Mouse (Mus musculus) gastrocnemius, postnatal 25 days (tissue): ENCODE measurements around the gene Pnmal2. TPM values are rescaled to one million over a fixed set of nuclear protein-coding genes. Genes with fewer than 3 reads are reported as not detected.

Experiments
- DNase-seq: peaks from one replicate; pipeline ENCODE4 v3.0.0; 2022
- total RNA-seq, 2 experiments: library from RNA; stranded (reverse); gene quantifications; 1 replicate in 1 of 2; 2 replicates in 1 of 2; pipeline ENCODE4 v1.2.3; 2021

The Pnmal2 gene
- total RNA-seq, 2 experiments from 2014 or later, result 2.3 to 3.3 TPM

- DNase-seq, result no peak
Observed at GRCm38 (mm10) chr7:16978593-16978992, 34.1 kb downstream of the Pnmal2 start.

DNA sequence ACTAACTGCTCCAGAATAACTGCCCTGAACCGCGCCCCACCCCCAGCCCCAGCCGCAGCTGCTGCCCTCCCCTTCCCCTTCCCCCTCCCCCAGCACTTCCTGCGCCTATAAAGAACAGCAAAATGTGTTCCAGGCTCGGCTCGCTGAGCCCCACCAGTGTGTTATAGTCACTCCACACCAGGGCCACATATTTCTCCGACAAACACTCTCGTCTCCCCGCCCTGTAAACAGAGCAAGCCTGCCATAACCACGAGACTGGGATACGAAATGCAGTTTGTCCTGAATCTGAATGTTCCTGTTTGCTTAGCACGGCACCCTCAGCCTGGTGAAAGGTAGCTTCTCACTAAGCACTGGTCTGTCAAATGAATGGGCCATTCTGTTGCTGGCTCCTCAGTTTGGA, 35.9 kb downstream of the Pnmal2 start:
- DNase-seq, result peak; percentile 53

GRCm38 (mm10) chr7:16982859-16983568, 38.5 kb downstream of the Pnmal2 start, which contains the start of gene Gm42372:
Gm42372 (plus strand) TSS chr7:16983086.
- DNase-seq, result no peak

DNA sequence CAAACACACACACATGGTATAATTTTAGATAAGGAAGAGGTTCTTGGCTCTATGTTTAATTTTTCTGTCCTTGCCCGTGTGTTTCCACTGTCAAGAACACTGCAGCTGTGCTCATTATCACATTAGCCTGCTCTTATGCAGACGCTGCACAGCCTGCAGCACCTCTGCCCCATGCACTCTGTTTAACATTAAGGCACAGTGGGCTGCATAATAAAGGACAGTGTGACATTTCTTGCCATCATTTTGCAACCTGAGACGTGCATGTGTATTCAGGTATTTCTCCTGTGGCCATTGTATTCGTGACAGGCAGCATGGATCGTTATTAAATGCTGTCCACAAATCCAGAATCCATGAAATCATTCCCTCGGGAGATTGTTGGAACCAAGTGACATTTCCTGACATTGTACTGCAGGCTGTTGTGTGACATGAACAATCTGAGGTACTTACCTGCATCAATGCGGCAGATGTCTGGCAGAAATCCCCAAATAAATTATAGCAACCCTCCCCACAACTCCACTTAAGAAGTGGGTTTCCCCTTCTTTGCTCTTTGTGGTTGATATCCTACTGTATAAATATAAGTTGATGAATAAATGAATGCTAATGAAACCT, 43.2 kb downstream of the Pnmal2 start:
- no peak for DNase-seq

DNA sequence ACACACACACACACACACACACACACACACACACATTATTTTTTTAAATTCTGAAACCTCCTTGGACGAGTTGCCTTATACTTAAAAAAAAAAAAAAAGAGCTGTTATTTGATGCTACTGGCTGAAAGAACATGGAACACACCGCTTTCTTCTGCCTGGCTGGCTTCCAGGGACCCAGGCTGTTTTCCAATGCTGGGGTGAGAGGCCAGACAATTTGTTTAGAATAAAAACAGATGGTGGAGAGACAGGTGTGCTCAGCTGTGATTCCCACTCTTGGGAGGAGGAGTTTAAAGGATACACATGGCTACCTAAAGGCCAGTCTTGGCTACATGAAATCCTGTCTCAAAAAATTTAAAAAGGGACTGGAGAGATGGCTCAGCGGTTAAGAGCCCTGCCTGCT, 43.9 kb downstream of the Pnmal2 start:
- DNase-seq, result peak; percentile 66

DNA sequence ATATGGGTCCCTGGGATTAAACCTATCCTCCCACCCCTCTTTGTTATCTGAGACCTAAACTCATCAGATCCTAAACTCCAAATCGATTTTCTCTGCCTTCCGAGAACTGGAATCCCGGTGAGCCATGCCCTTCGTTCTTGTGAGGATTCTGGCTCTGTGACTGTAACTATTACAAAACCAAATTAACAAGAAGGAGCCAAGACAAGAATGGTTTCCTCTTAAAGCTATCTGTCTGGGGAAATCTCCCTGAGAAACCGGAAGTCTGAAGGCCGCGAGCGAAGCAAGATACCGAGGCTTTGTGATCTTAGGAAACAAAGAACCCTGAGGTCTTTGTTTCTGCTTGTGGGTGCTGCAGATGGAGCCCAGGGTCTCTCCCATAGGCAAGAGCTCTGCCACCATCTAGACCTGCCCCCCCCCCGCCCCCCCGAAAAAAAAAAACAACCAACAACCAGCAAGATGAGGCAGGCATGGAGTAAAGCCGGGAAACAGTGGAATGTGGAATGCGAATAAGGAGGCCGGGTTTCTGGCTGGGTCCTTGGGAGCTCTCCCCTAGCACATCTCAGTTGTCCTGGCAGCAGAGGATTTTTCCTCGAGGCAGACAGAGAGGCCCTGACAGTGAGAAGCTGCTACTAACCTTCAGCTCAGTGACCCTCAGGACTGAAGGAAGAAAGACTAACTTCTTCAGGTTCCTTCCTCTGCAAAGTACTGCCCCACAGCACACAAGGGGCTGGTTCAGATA, 45.7 kb downstream of the Pnmal2 start:
- no peak for DNase-seq

- DNase-seq, result no peak
Observed at GRCm38 (mm10) chr7:16991681-16992450, 47.4 kb downstream of the Pnmal2 start.

DNA sequence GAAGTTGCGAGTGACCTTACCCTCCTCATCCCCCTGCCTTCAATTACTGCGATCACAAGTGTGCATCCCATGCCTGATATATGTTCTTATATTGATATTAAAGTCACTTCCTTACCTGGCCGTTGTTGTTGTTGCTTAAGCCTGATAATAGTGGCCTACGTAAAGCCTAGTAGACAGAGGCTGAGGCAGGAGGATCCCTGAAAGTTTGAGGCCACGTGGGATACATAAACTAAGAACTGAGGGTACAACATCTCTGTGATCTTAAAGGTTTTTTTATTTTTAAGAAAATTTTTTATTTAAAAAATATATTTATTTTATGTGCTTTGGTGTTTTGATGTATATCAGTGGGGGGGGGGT, 47.9 kb downstream of the Pnmal2 start, which contains the start of gene Ccdc8:
Gene Ccdc8 (plus strand): TSS at position 258 of the 357 bp plus-strand sequence.
- DNase-seq, result no peak

DNA sequence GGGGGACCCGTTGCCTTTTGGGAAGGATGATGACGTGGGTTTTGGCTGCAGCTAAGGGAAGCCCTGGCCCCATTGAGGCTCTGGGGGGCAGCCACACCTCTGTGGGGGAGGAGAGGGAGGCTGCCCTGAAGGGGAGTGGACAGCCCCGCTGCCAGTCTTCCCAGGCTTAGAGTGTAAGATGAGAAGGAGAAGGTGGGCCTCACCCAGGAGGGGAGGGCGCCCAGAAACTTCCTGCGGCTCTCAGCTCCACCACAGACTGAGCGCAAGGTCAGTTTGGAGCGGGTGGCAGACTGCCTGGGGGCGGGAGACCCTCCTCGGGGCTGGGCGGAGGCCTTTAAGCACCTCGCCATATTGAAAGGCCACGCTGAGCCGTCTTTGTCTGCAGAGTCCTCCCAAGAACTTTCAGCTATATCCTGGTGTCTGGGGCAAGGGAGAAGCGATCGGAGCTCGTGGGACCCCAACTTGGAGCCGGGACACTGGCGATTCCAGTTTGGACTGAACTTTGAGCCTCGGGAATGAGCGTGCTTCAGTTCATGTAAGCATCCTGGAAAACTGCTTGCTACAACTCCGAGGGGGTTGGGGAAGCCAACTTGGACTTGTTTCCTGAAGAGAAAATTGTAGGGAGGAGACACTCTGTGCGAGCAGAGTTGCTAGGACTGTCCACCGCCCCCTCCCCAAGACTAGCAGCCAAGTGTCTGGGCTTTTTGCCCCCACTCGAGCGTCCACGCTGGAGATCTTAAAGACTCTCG, 49.3 kb downstream of the Pnmal2 start:
- DNase-seq, result peak; percentile 90

GRCm38 (mm10) chr7:16994400-16994799, 49.9 kb downstream of the Pnmal2 start:
- DNase-seq, result no peak

DNA sequence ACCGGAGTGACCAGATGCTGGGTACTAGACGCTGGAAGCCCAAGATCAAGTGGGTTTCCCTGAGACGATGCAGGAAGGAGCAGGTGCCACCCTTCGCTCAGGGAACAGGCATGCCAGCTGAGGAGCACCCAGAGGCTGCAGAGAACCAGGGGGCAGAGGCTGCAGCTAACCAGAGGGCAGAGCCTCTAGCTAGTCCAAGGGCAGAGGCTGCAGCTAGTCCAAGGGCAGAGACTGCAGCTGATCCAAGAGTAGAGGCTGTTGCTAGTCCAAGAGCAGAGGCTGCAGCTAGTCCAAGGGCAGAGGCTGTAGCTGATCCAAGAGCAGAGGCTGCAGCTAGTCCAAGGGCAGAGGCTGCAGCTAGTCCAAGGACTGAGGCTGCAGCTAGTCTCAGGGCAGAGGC, 50.9 kb downstream of the Pnmal2 start:
- DNase-seq, result no peak

Other genes with a start within 250 kb of the Pnmal2 start
- gene Ceacam9, start 222.8 kb upstream of the Pnmal2 start, total RNA-seq, result not detected
- gene Ap2s1, start 206.3 kb upstream of the Pnmal2 start, total RNA-seq, result 10 to 100 TPM; 52.5 to 56.7 TPM
- 10 to 100 TPM; 14.2 to 47.4 TPM for gene Slc1a5, start 163.3 kb upstream of the Pnmal2 start, total RNA-seq
- gene Strn4, start 128.8 kb upstream of the Pnmal2 start, total RNA-seq, result 10 to 100 TPM; 13.2 to 22.4 TPM
- 10 to 100 TPM; 35.7 to 42.3 TPM for gene Fkrp, start 128.0 kb upstream of the Pnmal2 start, total RNA-seq
- 1 to 10 TPM; 5.0 to 5.3 TPM for gene Prkd2, start 101.8 kb upstream of the Pnmal2 start, total RNA-seq
- 1 to 10 TPM; 1.9 to 2.3 TPM for gene Dact3, start 69.4 kb upstream of the Pnmal2 start, total RNA-seq
- gene Gng8, start 52.9 kb upstream of the Pnmal2 start, total RNA-seq, result not detected
- gene Ptgir, start 38.2 kb upstream of the Pnmal2 start, total RNA-seq, result 1 to 10 TPM in 1 of 2 experiments, under 1 TPM in 1; 0.97 to 1.3 TPM
- gene Calm3, start 20.6 kb upstream of the Pnmal2 start, total RNA-seq, result 100 to 1,000 TPM; 257 to 291 TPM
- not detected for gene Pnmal1, start 15.0 kb downstream of the Pnmal2 start, total RNA-seq
- not detected for gene Gm42372, start 38.4 kb downstream of the Pnmal2 start, total RNA-seq
- 1 to 10 TPM; 1.7 to 2.6 TPM for gene Ccdc8, start 48.0 kb downstream of the Pnmal2 start, total RNA-seq
- 10 to 100 TPM; 59.8 to 68.1 TPM for gene Ppp5c, start 83.2 kb downstream of the Pnmal2 start, total RNA-seq
- gene Hif3a, start 117.7 kb downstream of the Pnmal2 start, total RNA-seq, result 1 to 10 TPM in 1 of 2 experiments, under 1 TPM in 1; 0.97 to 1.3 TPM
- gene Psg16, start 129.4 kb downstream of the Pnmal2 start, total RNA-seq, result under 1 TPM; 0.08 to 0.10 TPM
- gene Ceacam3, start 205.6 kb downstream of the Pnmal2 start, total RNA-seq, result not detected